Mouse (Mus musculus) common myeloid progenitor, adult 5-6 weeks (primary cell): ENCODE results near the gene Nxph4. TPM values are rescaled to one million over a fixed set of nuclear protein-coding genes. Genes with fewer than 3 reads are reported as not detected.
A peak's percentile ranks its signal among the peaks of the same experiment; 100 is the strongest.

Source experiments
- ATAC-seq: replicated peaks from 2 replicates; pipeline ENCODE4 v1.8.0; 2016; ENCODE audit warnings: low read depth, mild to moderate bottlenecking, moderate TSS enrichment, inconsistent platforms; ENCODE audit not compliant: poor library complexity, severe bottlenecking
- total RNA-seq: library from RNA; stranded (forward); fragments of 200-1000, 187-1606 nt; gene quantifications from 2 replicates; pipeline ENCODE4 v1.2.3, GENCODE M21; 2017

The Nxph4 gene
- total RNA-seq, 1 experiment from 2014 or later, result not detected

DNA sequence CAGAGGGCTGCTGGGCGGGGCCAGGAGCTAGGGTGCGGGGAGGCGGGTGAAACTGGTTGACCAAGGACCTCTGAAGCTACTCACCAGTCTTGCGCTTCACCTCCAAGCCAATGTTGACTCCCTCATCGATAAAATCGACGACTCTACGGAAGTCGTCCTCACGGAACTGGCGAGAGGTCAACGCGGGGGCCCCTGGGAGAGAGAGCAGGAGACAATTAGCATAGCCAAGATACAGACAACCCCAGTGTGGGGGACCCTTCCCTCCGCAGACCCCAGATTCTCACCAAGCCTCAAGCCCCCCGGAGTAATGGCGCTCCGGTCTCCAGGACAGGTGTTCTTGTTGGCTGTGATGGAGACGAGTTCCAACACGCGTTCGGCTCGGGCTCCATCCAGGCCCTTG lies 16.4 kb downstream of the Nxph4 start:
- ATAC-seq, result no peak

DNA sequence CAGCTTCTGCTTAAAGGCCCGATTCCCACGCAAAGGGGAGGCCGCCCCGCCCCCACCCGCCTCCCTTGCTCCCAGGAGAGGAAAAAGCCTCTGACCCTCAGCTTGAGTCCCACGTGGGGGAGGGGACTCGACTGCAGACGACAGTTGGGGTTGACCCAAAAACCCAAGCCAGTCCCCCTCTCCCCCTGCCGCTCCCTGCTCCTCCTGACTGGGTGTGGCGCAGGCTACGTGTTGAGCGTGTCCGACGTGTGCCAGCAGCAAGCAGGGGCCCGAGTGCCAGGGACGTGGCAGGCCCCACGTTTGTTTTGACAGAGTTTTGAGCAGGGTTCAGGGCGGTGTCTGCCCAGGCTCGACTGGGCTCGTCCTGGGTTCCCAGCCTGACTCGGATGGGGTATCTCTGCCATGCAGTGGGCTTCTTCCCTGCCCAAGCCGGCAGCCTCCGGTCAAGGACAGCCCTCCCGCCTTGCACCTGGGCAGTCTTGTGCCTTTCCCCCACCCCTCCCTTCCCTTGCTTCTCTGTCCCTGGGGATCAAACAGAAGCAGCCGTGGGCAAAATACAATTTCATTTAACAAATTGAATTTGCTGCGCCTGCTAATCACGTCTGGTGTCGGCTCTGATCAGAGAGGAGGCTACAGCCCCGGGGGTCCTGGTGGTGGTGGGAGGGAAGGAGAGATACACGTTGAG lies 17.6 kb downstream of the Nxph4 start:
- no peak for ATAC-seq

DNA sequence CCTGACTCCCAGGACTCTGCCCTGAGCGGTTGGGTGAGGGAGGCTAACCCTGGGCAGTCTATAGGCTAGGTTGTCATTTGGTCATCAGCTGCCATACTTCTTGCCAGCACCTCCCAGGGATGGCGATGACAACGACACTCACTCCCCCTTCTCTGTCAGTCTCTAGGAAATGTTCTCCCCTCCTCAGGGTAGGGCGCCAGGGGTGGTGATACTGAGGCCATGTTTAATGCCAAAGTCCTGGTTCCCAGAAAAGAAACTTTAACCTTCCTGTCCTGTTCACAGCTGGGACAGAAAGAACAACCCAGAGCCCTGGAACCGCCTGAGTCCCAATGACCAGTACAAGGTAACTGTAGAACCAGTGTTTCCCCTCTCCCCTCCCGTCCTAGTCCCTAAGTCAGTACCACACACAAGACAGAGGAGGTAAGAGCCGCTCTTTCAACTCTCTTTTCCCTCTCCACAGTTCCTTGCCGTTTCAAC lies 18.3 kb downstream of the Nxph4 start:
- ATAC-seq, result no peak

DNA sequence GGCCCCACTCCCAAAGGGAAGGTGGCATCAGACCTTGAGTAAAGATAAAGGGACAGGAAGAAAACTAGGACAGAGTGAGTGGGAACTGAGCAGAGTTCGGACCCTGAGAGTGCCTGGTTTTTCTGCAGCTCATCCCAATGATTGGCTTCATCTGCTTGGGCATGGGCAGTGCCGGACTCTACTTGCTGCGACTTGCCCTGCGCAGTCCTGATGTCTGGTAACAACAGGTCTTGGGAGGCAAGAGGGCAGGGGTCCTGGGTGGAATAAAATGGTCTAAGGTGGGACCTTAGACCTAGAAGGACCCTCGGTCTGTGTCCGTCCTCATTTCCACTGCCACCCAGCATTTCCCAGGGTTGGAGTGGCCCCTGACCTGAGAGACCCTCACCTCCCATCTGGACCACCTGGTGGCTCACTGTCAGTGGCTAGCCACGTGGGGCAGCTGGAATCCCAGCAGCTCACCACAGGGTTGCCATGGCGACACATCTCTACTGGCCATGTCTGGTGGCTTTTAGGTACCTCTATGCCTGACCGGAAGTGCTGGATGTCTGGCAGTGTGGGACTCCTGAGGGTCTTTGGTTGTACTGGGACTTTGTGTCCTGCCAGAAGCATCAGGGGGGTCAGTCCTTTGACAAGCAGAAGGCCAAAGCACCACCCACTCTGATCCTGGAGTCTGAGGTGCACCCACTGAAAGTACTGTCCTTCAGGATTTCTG lies 18.9 kb downstream of the Nxph4 start:
- ATAC-seq, result no peak

DNA sequence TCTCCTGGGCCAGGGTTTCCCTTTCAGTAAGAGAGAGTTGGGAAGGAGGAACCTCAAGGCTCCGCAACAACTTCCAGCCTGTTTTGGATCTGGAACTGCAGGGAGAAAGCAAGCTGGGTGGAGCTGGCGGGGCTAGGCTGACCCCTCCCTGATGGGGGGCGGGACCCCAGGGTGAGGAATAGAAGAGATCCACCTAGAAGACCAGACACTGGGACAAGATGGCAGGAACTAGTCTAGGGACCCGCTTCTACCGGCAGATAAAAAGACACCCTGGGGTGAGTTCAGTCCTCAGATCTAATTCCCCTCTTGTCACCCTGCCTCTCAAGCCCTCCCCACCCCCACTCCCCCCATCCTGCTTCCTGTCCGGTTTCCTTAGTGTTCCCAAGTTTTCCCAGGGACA lies 19.6 kb downstream of the Nxph4 start, which contains the start of gene Ndufa4l2:
Ndufa4l2 (plus strand) TSS at position 204 of the 400 bp plus-strand sequence.
- ATAC-seq, result no peak

DNA sequence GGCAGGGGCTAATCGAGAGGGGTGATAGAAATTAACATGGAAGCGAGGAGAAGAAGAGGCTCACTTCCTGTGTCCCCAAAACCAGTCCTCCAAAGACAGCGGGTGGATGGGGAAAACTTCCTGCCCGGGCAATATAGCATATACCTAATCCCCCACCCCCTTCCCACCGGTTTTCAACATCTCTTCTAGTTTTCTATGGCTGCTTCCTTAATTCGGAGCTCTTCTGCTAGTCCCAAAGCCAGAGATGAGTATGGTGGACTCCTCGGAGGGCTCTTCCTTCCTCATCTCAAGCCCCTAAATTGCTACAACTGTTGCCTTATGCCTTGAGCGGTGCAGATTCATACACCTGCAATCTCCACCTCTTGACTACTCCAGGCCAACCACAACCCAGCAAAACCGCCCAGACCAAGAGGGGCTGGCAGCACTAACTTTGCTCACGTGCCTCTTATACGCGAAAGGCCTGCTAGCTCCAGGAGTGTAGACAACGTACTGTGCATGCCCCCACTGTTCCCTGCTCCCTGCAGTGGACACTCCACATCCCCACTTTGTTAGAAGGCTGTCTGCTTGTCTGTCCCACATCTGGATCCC lies 20.2 kb downstream of the Nxph4 start:
- no peak for ATAC-seq

DNA sequence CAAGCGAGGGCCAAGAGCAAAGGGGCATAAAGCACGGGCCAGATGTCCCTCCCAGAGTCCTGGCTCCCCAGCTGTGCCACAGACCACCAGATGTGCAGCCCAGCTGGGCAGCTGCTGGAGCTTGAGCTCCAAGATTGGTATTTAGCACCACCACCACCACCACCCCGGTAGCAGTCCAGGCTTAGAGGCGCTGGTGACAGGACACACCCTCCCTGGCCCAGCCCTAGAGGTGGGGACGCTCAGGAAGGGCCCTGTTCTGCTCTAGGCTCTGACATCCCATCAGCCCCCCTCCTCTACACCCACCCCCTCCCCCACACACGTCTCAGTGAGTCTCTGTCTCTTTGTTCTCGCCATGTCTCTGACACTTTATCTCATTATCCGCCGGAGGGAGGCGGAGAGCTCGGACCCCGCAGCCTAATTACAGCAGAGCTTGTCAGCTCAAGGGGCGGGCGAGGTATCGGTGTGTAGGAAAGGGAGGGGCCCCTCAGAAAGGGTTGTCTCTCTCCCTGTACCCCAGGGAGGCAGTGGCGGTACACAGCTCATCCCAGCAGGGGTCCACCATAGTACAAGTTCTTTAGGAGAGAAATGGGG lies 20.8 kb downstream of the Nxph4 start:
- ATAC-seq, result 0 out of 2 replicates have a peak, but pooled peaks have one; percentile 4

DNA sequence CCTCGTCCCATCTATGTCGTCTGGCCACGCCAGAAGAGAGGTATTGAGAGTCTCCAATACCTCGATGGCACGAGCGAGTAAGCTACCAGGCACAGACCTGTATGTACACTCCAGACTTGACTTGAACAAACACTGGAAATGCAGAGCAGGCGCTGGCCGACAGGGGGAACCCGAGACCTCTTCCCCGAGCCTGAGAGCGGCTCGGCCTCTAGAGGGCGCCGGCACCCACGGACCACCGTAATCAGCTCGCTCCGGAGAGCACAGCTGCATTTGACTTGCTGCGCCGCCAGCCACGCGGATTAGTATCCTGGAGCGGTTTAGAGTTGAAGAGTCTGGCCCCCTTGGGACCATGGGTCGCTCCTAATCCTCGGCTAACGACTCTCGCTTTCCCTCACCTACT lies 21.5 kb downstream of the Nxph4 start:
- ATAC-seq, result peak; percentile 67

DNA sequence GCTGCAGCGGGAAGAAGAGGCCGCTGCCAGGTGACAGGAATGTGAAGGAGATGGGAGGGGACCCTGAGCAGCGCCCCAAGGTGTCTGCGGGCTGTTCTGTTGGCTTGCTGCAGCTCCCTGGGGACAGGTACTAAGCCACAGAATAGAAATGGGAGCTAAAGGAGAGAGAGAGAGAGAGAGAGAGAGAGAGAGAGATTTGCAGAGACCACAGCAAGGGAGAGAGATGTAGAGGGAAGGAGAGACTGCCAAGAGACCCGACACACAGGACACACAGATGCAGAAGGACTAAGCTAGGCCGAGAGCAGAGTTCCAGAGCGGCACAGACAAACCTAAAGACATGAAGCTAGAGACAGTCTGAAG lies 22.1 kb downstream of the Nxph4 start:
- no peak for ATAC-seq

DNA sequence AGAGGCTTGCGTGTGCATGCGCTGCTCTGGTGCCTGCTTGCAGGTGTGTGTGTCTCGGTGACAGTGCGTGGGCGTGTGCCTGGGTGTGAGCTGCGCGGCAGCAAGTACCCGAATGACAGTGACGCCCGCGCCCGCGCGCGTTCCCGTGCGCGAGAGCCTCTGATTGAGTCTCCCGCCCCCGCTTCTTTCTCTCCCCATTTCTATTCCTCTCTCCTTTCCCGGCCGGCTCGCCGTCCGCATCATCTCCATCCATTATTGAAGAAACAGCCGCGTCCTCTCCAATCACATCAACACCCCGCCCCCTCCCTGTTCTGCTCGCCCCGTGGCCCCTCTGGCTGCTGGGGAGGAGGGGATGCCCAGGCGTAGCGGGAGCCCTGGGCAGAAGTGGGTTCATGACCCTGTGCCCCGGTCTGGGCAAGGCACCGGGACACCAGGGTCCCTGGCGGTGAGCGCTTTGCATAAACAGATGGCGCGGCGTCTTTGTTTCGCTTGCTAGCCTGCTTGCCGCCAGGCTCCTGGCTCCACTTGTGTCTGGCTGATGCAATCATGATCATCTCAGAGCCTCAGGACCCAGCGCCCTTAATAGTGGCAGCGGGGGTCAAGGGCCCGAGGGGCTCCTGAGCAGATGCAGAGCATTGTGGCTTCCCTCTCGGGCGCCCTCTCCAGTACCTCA lies 22.6 kb downstream of the Nxph4 start:
- 0 out of 2 replicates have a peak, but pooled peaks have one; percentile 1 for ATAC-seq

DNA sequence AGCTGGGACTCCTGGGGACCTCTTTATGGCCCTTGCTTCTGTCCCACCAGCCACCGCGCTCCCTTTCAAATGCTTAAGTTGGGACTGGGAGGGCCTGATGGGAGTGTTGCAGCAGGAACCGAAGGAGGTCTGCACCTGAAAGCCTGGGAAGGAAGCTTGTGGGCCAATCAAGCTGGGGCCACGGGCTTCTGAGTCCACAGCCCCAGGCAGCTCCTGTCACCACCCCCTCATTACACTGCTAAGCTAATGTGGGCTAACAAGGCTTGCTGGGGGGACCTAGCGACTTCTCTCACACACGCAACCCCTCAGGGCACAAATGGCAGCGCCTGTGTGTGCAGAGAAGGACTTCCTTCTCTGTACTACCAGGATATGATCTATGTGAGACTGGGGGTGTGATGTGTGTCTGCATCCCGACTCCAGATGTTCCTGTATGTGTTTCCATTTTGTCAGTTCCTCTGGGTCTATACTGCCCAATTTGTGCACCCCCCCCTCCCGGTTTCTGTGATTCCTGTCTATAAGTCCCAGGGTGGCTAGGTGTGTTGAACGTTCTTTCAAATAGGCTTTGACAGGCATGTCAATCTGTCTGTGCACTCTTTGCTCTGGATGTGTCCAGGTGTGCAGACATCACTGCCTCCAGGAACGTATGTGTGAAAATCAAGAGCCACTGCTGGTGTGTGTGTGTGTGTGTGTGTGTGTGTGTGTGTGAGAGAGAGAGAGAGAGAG lies 23.3 kb downstream of the Nxph4 start:
- ATAC-seq, result no peak

DNA sequence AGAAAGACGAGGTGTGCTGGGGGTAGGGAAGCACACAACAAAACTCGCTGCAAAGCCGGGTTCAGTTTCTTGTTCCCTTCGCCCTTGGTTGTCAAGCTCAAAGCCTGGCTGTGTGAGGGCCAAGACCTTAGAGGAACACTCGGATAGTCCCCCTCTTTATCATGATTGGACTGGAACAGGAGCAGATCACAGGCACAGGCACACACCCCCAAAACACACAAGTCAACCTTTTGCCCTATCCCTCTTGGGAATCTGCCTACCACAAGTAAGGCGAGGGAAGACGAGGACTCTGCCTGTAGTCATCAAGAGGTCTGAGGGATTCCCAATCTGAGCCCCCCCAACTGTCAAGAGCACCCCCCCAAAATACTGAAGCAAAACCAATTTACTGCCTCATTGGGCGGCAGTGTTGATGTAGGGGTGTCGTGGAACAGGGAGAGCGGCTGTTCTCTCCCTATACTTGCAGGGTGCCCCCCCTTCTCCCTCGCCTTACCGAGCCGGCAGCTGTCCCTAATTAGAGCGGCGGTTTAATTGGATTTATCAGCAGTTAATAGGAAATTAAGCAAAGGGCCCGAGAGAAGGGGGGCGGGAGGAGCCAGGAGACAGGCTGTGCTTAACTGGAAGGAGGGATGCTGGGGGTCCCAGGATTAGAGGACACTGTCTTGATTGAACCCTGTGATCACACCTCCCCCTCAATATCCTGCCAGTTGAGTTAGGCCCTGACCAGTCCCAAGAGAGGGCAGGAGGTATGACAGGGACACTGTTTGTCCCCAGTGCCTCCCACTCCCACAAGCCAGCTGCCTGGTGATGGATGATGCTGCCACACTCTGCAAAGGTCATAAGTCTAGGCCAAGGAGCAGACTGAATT lies 24.3 kb downstream of the Nxph4 start:
- no peak for ATAC-seq

DNA sequence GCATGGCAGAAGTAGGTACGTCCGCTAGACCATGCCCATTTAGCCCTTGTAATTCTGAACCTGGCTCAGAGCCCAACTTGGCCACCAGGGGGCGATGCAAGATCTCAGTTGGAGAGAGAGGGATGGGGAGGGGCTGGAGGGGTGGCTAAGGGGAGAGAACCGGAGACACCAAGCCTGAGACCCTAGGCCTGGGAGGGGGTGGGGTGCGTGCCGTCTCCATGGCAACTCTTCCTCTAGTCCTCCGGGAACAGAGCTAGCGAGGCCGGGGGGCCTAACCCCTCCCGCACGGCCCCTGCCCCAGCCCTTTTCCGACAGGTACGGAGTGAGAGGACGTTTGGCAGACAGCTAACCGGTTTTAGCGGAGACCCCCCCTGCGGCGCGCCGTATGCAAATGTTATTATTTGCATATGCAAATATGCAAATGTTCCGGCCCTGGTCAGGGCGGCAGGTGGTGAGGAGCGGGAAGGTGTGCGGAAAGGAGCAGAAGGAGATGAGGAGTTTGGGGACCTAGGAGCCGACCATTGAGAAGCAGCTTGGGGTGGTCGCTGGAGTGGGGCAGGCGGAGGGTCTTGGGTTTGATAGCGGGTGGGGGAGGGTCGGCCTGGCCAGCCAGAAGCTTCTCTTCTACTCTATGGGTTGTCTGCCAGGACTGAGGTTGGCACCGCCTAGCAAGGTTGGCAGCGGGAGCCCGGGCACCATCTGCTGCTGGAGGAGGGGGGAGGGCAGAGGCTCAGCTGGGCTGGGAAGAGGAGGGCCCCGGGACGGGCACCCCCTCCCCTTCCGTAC lies 25.1 kb downstream of the Nxph4 start:
- ATAC-seq, result peak; percentile 33

DNA sequence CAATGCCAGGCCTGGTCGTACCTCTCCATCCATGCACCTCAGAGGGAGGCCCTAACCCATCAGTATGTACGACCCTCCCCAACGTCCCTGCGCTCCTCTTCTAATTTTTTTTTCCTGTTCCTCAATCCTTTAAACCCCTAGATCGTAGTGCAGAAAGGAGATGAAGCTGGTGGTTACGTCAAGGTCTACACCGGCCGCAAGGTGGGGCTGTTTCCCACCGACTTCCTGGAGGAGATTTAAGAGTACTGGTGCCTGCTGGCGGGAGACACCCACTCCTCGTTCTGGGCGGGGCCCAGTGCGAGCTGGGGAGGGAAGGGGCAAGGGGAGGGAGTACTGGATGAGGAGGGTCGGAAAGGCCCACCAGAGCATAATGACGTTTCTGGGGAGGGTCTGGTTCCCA lies 26.1 kb downstream of the Nxph4 start:
- peak; percentile 50 for ATAC-seq

DNA sequence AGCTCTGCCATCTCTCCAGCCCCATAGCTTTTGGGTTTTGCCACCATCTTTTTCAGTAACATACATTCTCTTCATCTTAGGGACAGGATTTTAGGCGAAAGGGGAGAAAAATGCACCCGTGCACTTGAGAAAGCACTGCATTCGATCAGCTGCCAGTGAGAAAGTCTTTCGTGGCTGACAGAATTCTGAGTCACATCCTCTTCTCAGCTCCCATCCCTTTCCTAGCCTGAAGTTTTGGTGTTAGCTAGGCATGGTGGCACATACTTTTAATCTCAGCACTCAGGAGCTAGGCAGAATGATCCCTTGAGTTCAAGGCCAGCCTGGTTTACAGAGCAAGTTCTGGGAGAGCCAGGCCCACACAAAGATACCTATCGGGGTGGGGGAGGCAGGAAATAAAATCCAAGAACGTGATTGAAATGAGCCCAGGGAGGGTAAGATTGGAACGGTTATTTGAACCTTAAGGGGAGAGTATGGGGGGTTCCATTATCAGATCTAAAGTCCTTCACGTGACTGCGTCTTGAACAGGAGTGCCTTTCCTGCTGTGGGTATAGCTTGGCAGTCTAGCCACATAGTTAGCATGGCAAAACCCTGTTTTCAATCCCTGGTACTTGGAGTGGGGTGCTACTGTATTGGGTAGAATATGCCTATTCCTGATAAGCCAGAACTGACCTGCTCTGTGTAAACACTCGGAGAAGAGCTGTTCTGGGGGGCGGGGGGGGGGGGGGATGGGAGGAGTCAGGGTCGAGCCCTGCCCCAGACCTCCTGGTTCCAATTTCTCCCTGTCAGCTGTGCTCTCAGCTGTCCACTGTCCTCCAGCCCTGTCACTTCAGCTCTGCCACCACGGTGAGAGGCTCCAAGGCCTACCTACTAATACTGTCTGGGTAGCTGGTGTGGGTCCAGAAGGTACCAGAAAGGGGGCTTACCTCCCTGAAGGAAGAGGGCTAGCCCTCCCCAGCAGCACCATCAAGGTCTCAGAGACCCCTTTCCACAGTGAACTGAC lies 33.2 kb downstream of the Nxph4 start, which contains the start of gene Stac3:
Stac3 (plus strand) TSS at position 793 of the 1,000 bp plus-strand sequence.
- ATAC-seq, result no peak

DNA sequence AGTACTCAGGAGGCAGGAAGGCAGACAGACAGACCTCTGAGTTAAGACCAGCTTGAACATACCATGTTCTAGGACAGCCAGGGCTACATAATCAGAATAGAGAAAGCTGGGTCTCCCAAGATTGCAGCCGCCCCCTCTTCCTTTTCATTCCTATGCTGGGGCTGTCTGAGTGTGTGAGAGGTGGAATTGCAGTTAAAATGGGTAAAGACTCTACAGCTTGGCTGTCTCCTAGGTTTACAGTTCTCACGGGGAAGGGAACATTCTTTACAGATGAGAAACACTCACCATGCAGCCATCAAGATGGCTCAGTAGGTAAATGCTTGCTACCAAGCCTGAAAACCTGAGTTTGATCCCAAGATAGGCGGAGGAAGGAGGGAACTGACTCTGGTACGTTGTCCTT lies 34.3 kb downstream of the Nxph4 start:
- no peak for ATAC-seq

DNA sequence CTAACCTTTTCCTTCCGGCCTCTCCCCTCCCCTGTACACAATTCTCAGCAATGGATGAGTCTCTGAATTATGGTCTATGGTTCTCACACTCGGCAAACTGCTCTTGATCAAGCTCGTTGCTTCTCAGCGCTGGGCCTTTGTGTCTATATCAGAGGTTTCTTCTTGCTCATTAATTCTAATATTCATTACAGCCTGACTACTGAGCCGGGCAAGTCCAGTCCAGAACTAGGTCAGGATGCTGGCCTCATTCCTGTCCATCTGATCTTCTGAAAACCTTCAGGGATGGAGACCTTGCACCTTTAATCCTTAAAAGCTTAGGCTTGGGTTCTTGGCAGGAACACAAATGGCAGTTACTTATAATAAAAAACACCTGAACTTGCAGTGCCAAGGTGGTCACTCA lies 34.8 kb downstream of the Nxph4 start:
- no peak for ATAC-seq
